In genomic region chr8:20296803-20297702, GRCm38 (mm10) we compare ENCODE assay signal across 8 mouse cellular contexts.
DNase-seq lines count a peak whose midpoint lies in the region; ATAC-seq and TF ChIP-seq lines count a peak whose summit lies in the region.
"Not testable (repeated sequence)": the region's sequence is repeated elsewhere in the genome, so short reads cannot be mapped to it uniquely, and the experiment has no call there.

No protein-coding gene starts in this region.

- H3K27ac ChIP-seq in embryonic facial prominence, embryonic 12.5 days: peak overlapping the region; percentile 75
- peak overlapping the region; percentile 77 for H3K27ac ChIP-seq in heart, adult 2 months
- H3K27ac ChIP-seq in limb, embryonic 13.5 days: peak overlapping the region; percentile 78; the same call in 1 of the 2 replicates
- peak overlapping the region; percentile 55 for H3K27ac ChIP-seq in midbrain, embryonic 15.5 days
- H3K27ac ChIP-seq in spleen, adult 2 months (ENCODE audit: insufficient read depth, low read length): peak overlapping the region; percentile 57; the same call in 1 of the 2 replicates

- TF ChIP-seq CTCF in heart, adult 2 months (IDR thresholded peaks at IDR 0.05): peak; percentile 72
- peak; percentile 54; the same call in 1 of the 2 replicates for TF ChIP-seq CTCF in spleen, adult 2 months (IDR thresholded peaks at IDR 0.05; ENCODE audit: extremely low read depth, insufficient read depth, insufficient read length, insufficient replicate concordance)

- not testable (repeated sequence) for H3K27me3 ChIP-seq in embryonic facial prominence, embryonic 12.5 days; heart, adult 2 months (ENCODE audit: control insufficient read depth, insufficient read depth, low read length); limb, embryonic 13.5 days; midbrain, embryonic 15.5 days (replicated peaks); spleen, adult 2 months (ENCODE audit: control insufficient read depth, insufficient read depth, low read length)

- 0 out of 2 replicates have a peak, but pooled peaks have one; percentile 34 for TF ChIP-seq EP300 in heart, adult 2 months (IDR thresholded peaks at IDR 0.05; ENCODE audit: insufficient read depth, low read depth, low read length)

- H3K4me2 ChIP-seq in embryonic facial prominence, embryonic 12.5 days (replicated peaks): peak overlapping the region; percentile 46
- peak overlapping the region; percentile 60 for H3K4me2 ChIP-seq in limb, embryonic 13.5 days (replicated peaks)
- peak overlapping the region; percentile 46 for H3K4me2 ChIP-seq in midbrain, embryonic 15.5 days

- WGBS in embryonic facial prominence, embryonic 12.5 days: 9% methylated on average over 72 of the region's 73 CpGs
- WGBS in heart, adult 2 months: 7% methylated on average over 72 of the region's 73 CpGs
- 9% methylated on average over 70 of the region's 73 CpGs for WGBS in limb, embryonic 13.5 days
- 14% methylated on average over 72 of the region's 73 CpGs for WGBS in midbrain, embryonic 15.5 days
- 10% methylated on average over 72 of the region's 73 CpGs for WGBS in spleen, adult 2 months

- ATAC-seq in embryonic facial prominence, embryonic 12.5 days (ENCODE audit: insufficient number of reproducible peaks, insufficient read depth, low FRiP score, low TSS enrichment): peak; percentile 96
- ATAC-seq in limb, embryonic 13.5 days (ENCODE audit: low FRiP score, low read depth): peak; percentile 99
- ATAC-seq in midbrain, embryonic 15.5 days (replicated peaks): peak; percentile 100

- H3K4me3 ChIP-seq in embryonic facial prominence, embryonic 12.5 days: peak overlapping the region; percentile 53
- H3K4me3 ChIP-seq in heart, adult 2 months: peak overlapping the region; percentile 59
- peak overlapping the region; percentile 54 for H3K4me3 ChIP-seq in limb, embryonic 13.5 days
- peak overlapping the region; percentile 45 for H3K4me3 ChIP-seq in midbrain, embryonic 15.5 days
- peak overlapping the region; percentile 81 for H3K4me3 ChIP-seq in spleen, adult 2 months (ENCODE audit: extremely low read depth, insufficient read depth, insufficient read length)

- not testable (repeated sequence) for H3K9me3 ChIP-seq in embryonic facial prominence, embryonic 12.5 days; limb, embryonic 13.5 days; midbrain, embryonic 15.5 days

- H3K36me3 ChIP-seq in embryonic facial prominence, embryonic 12.5 days; heart, adult 2 months (ENCODE audit: control insufficient read depth, insufficient read depth, low read length); limb, embryonic 13.5 days; midbrain, embryonic 15.5 days (replicated peaks); spleen, adult 2 months (ENCODE audit: control insufficient read depth, insufficient read depth, low read length): not testable (repeated sequence)

- intact Hi-C loops in heart, adult 2 months (cut with DNase I): not testable (repeated sequence)

- peak overlapping the region; percentile 74 for H3K9ac ChIP-seq in embryonic facial prominence, embryonic 12.5 days
- peak overlapping the region; percentile 67 for H3K9ac ChIP-seq in heart, adult 2 months (ENCODE audit: low read depth, low read length)
- peak overlapping the region; percentile 87 for H3K9ac ChIP-seq in limb, embryonic 13.5 days
- H3K9ac ChIP-seq in midbrain, embryonic 15.5 days: peak overlapping the region; percentile 62

- not testable (repeated sequence) for H3K79me2 ChIP-seq in heart, adult 2 months (replicated peaks; ENCODE audit: control insufficient read depth, insufficient read depth, low read length)

- H3K4me1 ChIP-seq in embryonic facial prominence, embryonic 12.5 days; heart, adult 2 months (ENCODE audit: control insufficient read depth, insufficient read depth, low read length); limb, embryonic 13.5 days; midbrain, embryonic 15.5 days; spleen, adult 2 months (ENCODE audit: control insufficient read depth, insufficient read depth, insufficient read length): not testable (repeated sequence)

- peak; percentile 74 for DNase-seq in 3T3-L1 (ENCODE audit: low read depth, low spot score)
- DNase-seq in adrenal gland, postnatal 36 days: peak; percentile 81 to 82
- peak; percentile 79 to 87 for DNase-seq in heart, adult 2 months
- peak; percentile 86 to 88 for DNase-seq in kidney, adult 8-10 months
- peak; percentile 60 to 73 for DNase-seq in spleen, adult 2 months (ENCODE audit: low read depth in 1 of 2, low spot score in 2 of 2)

- TF ChIP-seq POLR2A in heart, adult 2 months (IDR thresholded peaks at IDR 0.05; ENCODE audit: insufficient read depth, low read depth, low read length): peak; percentile 66
- TF ChIP-seq POLR2A in spleen, adult 2 months (IDR thresholded peaks at IDR 0.05; ENCODE audit: low read depth, low read length): not testable (repeated sequence)

Comparison
In these comparisons a context has a peak if more than half of its experiments do, and no peak if none do; other contexts are left out.
1. Peak in every context shown above with its lines: DNase-seq, ATAC-seq, H3K4me3 ChIP-seq and H3K27ac ChIP-seq.